Mouse (Mus musculus): ENCODE measurements around the gene Pik3r3.

Pik3r3 gene

GRCm38 (mm10) chr4:116282211-116282610 lies 60.8 kb downstream of the Pik3r3 start:
- ChIA-PET CTCF (interaction anchor here in 2 of 4 experiments (0.6 kb wide), 3 partner anchors 29 to 1788 kb away, joined by 3 to 4 read pairs (median 4); no protein-coding TSS in a partner anchor), POLR2A (no interaction called here)

GRCm38 (mm10) chr4:116291561-116291960 lies 70.1 kb downstream of the Pik3r3 start:
- ChIA-PET POLR2A (no interaction called here), CTCF (no interaction called here)

DNA sequence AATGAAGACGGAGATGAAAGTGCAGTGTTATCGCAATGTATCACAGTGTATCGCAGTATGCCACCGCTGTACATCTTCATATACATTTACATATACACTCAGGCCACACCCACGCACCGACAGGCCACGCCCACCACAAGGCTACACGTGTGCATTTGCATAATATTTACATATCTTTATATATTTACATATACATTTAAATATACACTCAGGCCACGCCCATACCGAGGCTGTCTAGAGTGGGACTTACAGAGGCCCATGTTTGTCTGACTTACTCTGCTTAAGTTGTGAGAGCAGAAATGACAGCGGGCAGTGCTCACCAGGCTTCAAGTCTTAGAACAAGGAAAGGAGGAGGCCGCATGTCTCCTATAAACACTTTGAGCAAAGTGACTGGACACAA lies 71.9 kb downstream of the Pik3r3 start:
- ChIA-PET CTCF (no interaction called here), POLR2A (interaction anchor here in 1 of 4 experiments (1.2 kb wide), 1 partner anchor 72 kb away, joined by 3 read pairs; the partner anchor contains the start of gene Pik3r3)

DNA sequence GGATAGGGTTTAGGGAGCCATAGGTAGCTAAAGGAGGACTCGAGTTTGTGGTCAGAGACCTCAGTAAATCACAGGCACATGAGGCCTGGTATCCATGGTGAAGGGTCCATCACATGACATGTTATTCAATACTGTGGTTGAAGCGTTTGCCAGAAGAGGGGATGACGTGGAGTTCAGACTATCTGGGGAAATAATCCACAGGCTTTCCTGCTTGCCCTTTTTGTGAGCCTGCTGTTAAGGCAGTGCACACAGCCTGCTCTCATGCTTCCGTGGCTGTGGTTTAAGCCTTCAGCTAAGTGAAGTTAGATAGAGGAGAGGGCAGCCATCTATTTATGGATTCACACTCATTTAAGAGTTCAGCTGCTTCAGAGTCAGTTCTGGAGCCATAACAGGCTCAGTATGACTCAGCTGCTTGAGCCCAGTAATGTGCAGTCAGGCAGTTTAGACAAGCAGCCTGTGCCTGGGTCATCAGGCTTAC lies 79.5 kb downstream of the Pik3r3 start:
- CTCF ChIA-PET: no interaction called here
- POLR2A ChIA-PET: interaction anchor here in 1 of 4 experiments (0.6 to 1.3 kb wide), 7 partner anchors 11 to 92 kb away, joined by 3 read pairs; no protein-coding TSS in a partner anchor

DNA sequence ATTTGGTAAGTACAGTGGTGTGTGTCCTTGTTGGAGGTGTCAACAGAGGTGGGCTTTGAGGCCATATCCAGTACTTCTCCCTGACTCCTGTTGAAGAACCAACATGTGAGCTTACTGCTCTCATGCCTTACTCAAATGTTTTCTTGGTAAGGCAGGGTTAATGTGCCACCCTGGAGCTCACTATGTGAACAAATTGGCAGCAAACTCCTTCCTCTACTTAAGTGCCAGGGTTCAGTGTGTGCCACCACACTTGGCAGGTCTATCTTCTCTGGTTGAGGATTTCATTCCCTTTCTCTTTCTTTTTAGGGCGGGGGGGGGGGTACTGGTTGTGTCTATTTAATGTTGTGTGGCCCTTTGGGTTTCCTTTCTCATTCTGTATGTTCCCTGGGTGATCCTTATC lies 83.1 kb downstream of the Pik3r3 start:
- ChIA-PET CTCF (no interaction called here), POLR2A (interaction anchor here in 1 of 4 experiments (0.6 kb wide), 1 partner anchor 76 kb away, joined by 3 read pairs; no protein-coding TSS in a partner anchor)

- POLR2A ChIA-PET: interaction anchor here in 2 of 4 experiments (0.5 to 1.0 kb wide), 3 partner anchors 9 to 810 kb away, joined by 3 to 4 read pairs (median 3); no protein-coding TSS in a partner anchor
- CTCF ChIA-PET: no interaction called here
Measured at GRCm38 (mm10) chr4:116317575-116317974, 96.2 kb downstream of the Pik3r3 start.

DNA sequence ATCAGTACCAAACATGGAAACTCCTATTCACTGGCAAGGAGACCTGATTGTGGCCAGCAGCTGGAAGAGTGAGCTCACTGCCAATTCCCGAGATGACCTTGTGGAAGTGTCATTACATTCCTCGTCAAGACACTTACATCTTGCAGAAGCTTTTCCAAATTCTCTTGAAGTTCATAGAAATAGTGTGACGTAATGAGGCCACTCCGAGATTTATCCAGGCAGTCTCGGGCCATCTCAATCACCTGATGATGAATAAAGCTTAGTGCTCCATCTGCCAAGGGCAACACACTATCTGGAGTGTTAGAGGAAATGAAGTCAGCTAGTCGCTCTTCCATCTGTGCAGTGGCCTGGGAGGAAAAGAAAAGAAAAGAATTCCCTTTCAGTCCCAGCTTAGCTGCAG lies 100.7 kb downstream of the Pik3r3 start:
- ChIA-PET CTCF (interaction anchor here in 1 of 4 experiments (0.6 kb wide), 1 partner anchor 214 kb away, joined by 3 read pairs; no protein-coding TSS in a partner anchor), POLR2A (no interaction called here)

DNA sequence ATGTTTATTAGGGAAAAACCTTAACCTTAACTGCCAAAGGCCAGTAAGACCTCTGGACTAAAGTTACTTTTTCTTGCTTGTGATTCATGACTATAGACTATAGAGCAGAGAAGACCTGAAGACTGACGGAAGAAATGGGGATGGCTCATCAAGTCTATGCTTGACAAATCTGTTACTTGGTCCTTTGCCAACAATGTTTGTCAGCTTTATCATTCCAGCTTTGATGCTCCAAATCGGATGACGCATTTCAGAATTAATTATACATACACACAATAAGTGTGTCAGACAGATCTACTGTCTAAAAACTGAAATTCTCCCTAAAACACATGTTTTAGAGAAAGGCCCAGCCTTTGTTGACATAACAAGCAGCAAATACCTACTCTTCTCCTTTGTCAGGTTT lies 107.8 kb downstream of the Pik3r3 start:
- CTCF ChIA-PET: no interaction called here

DNA sequence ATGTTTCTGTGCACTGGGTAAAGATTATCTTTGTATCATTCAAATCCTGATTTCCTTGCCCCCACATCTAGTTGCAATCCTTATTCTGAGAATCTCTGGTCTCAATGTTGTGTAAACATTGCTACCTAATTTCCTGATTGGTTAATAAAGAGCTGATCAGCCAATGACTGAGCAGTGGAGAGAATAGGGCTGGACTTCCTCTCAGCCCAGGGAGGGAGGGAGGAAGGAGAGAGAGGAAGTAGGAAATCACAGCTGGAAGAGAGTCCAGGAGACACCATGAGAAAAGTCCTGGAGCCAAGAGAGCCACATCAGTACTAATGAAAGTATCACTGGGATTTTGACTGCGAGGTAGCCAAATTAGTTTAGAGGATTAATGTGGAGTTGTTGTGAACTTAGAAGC lies 114.9 kb downstream of the Pik3r3 start:
- ChIA-PET POLR2A (interaction anchor here in 2 of 4 experiments (0.8 to 1.9 kb wide), 6 partner anchors 11 to 171 kb away, joined by 3 to 10 read pairs (median 4); partner anchors contain the start of gene Ipp (in 1 of the 2)), CTCF (interaction anchor here in 2 of 4 experiments (0.6 kb wide), 2 partner anchors 214 to 221 kb away, joined by 3 to 6 read pairs; partner anchors contain the start of gene Gpbp1l1 (in 1 of the 2))

More for the DNA sequence above, 107.8 kb downstream of the Pik3r3 start:
- POLR2A ChIA-PET: interaction anchor here in 1 of 4 experiments (0.6 kb wide), 1 partner anchor 11 kb away, joined by 4 read pairs; no protein-coding TSS in a partner anchor

DNA sequence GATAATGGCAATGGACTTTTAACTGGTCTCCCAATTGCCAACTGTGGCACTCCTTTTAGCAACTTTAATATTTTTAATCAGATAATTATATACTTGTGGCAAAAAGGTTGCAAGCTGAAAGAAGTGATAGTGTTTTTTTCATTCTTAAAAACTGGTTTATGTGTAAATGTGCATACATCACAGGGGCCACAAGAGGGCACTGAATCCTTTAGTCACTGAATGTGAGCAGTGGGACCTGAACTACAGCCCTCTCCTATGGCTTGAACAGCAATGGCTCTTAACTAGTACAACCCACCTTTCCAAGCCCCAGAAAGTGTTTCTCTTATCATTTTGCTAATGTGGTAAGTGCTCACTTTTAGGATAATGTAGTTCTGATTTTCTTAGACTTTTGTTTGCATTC lies 120.7 kb downstream of the Pik3r3 start:
- ChIA-PET CTCF (interaction anchor here in 3 of 4 experiments (0.5 to 1.8 kb wide), 4 partner anchors 16 to 94 kb away, joined by 3 to 6 read pairs (median 3); no protein-coding TSS in a partner anchor), POLR2A (interaction anchor here in 1 of 4 experiments (1.1 kb wide), 1 partner anchor 288 kb away, joined by 3 read pairs; the partner anchor contains the start of gene Nsun4)

DNA sequence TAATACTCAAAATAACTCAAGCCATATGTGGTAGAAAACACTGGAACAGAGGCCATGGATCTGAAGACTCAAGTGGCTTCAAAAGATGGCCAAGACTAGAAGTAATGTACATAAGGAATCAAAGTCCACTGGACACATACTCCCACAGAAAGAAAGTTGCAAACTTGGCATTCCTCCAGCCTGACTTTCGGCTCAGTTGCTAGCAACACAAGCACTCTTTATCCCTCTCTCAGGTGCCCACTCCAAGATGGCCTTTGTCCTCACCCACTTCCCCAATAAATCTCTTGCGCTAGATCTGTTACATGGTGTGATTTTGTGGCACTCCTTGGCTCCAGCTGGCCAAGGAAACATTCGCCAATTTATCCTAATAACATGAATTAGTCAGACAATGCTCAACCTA lies 131.1 kb downstream of the Pik3r3 start:
- ChIA-PET CTCF (no interaction called here), POLR2A (no interaction called here)

Data from embryonic stem cell, embryonic (primary cell).